Mouse (Mus musculus): ENCODE measurements around the gene Rassf2. TPM values are rescaled to one million over a fixed set of nuclear protein-coding genes. Genes with fewer than 3 reads are reported as not detected.

The Rassf2 gene
- polyA plus RNA-seq, 1 experiment from 2014 or later, result 17.9 TPM

GRCm38 (mm10) chr2:131992487-131992886 lies 37.6 kb downstream of the Rassf2 start:
- no peak for ATAC-seq
- WGBS, result 78% methylated on average over 2 of the region's 2 CpGs
- H3K9me3 ChIP-seq (replicated peaks; ENCODE audit: control insufficient read depth, low read length), result no peaks in the 10 kb centered on the region
- H3K4me3 ChIP-seq (ENCODE audit: low read depth, low read length), result no peak overlapping the region
- no peak overlapping the region for H3K4me2 ChIP-seq (ENCODE audit: low read length)
- no peak overlapping the region for H3K9ac ChIP-seq (ENCODE audit: low read length)
- no peak for DNase-seq (ENCODE audit: low spot score)
- H3K36me3 ChIP-seq (ENCODE audit: control insufficient read depth, insufficient read depth, low read length), result peaks cover 25% of the 10 kb centered on the region
- H3K27ac ChIP-seq (ENCODE audit: low read depth, low read length), result no peak overlapping the region
- no peaks in the 10 kb centered on the region for H3K27me3 ChIP-seq (replicated peaks; ENCODE audit: control insufficient read depth, insufficient read depth, low read length)
- H3K4me1 ChIP-seq (ENCODE audit: control insufficient read depth, insufficient read depth, low read length), result peaks cover 11% of the 10 kb centered on the region

GRCm38 (mm10) chr2:131988550-131988949 lies 41.5 kb downstream of the Rassf2 start:
- DNase-seq (ENCODE audit: low spot score) (no peak), ATAC-seq (no peak)
- Histone ChIP-seq H3K36me3 (ENCODE audit: control insufficient read depth, insufficient read depth, low read length) (no peaks in the 10 kb centered on the region), H3K9me3 (replicated peaks; ENCODE audit: control insufficient read depth, low read length) (no peaks in the 10 kb centered on the region), H3K27ac (ENCODE audit: low read depth, low read length) (no peak overlapping the region), H3K4me1 (ENCODE audit: control insufficient read depth, insufficient read depth, low read length) (peaks cover 3% of the 10 kb centered on the region), H3K4me2 (ENCODE audit: low read length) (no peak overlapping the region), H3K9ac (ENCODE audit: low read length) (no peak overlapping the region), H3K4me3 (ENCODE audit: low read depth, low read length) (no peak overlapping the region), H3K27me3 (replicated peaks; ENCODE audit: control insufficient read depth, insufficient read depth, low read length) (no peaks in the 10 kb centered on the region)
- 74% methylated on average over 2 of the region's 2 CpGs for WGBS

- H3K9me3 ChIP-seq (replicated peaks; ENCODE audit: control insufficient read depth, low read length), result no peaks in the 10 kb centered on the region
- no peaks in the 10 kb centered on the region for H3K27me3 ChIP-seq (replicated peaks; ENCODE audit: control insufficient read depth, insufficient read depth, low read length)
- no peaks in the 10 kb centered on the region for H3K36me3 ChIP-seq (ENCODE audit: control insufficient read depth, insufficient read depth, low read length)
- no peak overlapping the region for H3K4me2 ChIP-seq (ENCODE audit: low read length)
- H3K4me1 ChIP-seq (ENCODE audit: control insufficient read depth, insufficient read depth, low read length), result no peaks in the 10 kb centered on the region
- H3K27ac ChIP-seq (ENCODE audit: low read depth, low read length), result no peak overlapping the region
- DNase-seq (ENCODE audit: low spot score), result no peak
- ATAC-seq, result no peak
- no peak overlapping the region for H3K9ac ChIP-seq (ENCODE audit: low read length)
- H3K4me3 ChIP-seq (ENCODE audit: low read depth, low read length), result no peak overlapping the region
- WGBS, result 44% methylated on average over 3 of the region's 3 CpGs
Observed at GRCm38 (mm10) chr2:131987950-131988349, 42.1 kb downstream of the Rassf2 start.

- Histone ChIP-seq H3K9me3 (replicated peaks; ENCODE audit: control insufficient read depth, low read length) (no peaks in the 10 kb centered on the region), H3K4me2 (ENCODE audit: low read length) (no peak overlapping the region), H3K27me3 (replicated peaks; ENCODE audit: control insufficient read depth, insufficient read depth, low read length) (no peaks in the 10 kb centered on the region), H3K27ac (ENCODE audit: low read depth, low read length) (no peak overlapping the region), H3K4me3 (ENCODE audit: low read depth, low read length) (no peak overlapping the region), H3K9ac (ENCODE audit: low read length) (no peak overlapping the region), H3K4me1 (ENCODE audit: control insufficient read depth, insufficient read depth, low read length) (no peaks in the 10 kb centered on the region), H3K36me3 (ENCODE audit: control insufficient read depth, insufficient read depth, low read length) (no peaks in the 10 kb centered on the region)
- 16% methylated on average over 6 of the region's 6 CpGs for WGBS
- ATAC-seq, result peak; percentile 89
- peak; percentile 86 for DNase-seq (ENCODE audit: low spot score)
Observed at GRCm38 (mm10) chr2:131982546-131983196, 47.4 kb downstream of the Rassf2 start.

- no peaks in the 10 kb centered on the region for H3K36me3 ChIP-seq (ENCODE audit: control insufficient read depth, insufficient read depth, low read length)
- no peaks in the 10 kb centered on the region for H3K9me3 ChIP-seq (replicated peaks; ENCODE audit: control insufficient read depth, low read length)
- no peak overlapping the region for H3K9ac ChIP-seq (ENCODE audit: low read length)
- no peak for DNase-seq (ENCODE audit: low spot score)
- H3K4me2 ChIP-seq (ENCODE audit: low read length), result no peak overlapping the region
- no peaks in the 10 kb centered on the region for H3K27me3 ChIP-seq (replicated peaks; ENCODE audit: control insufficient read depth, insufficient read depth, low read length)
- no peak overlapping the region for H3K4me3 ChIP-seq (ENCODE audit: low read depth, low read length)
- no peak overlapping the region for H3K27ac ChIP-seq (ENCODE audit: low read depth, low read length)
- ATAC-seq, result no peak
- H3K4me1 ChIP-seq (ENCODE audit: control insufficient read depth, insufficient read depth, low read length), result no peaks in the 10 kb centered on the region
- 45% methylated on average over 9 of the region's 9 CpGs for WGBS
Observed at GRCm38 (mm10) chr2:131980866-131981265, 49.2 kb downstream of the Rassf2 start.

- Histone ChIP-seq H3K4me1 (ENCODE audit: control insufficient read depth, insufficient read depth, low read length) (no peaks in the 10 kb centered on the region), H3K4me2 (ENCODE audit: low read length) (no peak overlapping the region), H3K9ac (ENCODE audit: low read length) (no peak overlapping the region), H3K9me3 (replicated peaks; ENCODE audit: control insufficient read depth, low read length) (no peaks in the 10 kb centered on the region), H3K27ac (ENCODE audit: low read depth, low read length) (no peak overlapping the region), H3K4me3 (ENCODE audit: low read depth, low read length) (no peak overlapping the region), H3K36me3 (ENCODE audit: control insufficient read depth, insufficient read depth, low read length) (no peaks in the 10 kb centered on the region), H3K27me3 (replicated peaks; ENCODE audit: control insufficient read depth, insufficient read depth, low read length) (no peaks in the 10 kb centered on the region)
- WGBS, result 81% methylated on average over 3 of the region's 3 CpGs
- no peak for DNase-seq (ENCODE audit: low spot score)
- ATAC-seq, result no peak
Observed at GRCm38 (mm10) chr2:131976663-131977062, 53.4 kb downstream of the Rassf2 start.

- H3K4me1 ChIP-seq (ENCODE audit: control insufficient read depth, insufficient read depth, low read length), result no peaks in the 10 kb centered on the region
- no peaks in the 10 kb centered on the region for H3K27me3 ChIP-seq (replicated peaks; ENCODE audit: control insufficient read depth, insufficient read depth, low read length)
- H3K9ac ChIP-seq (ENCODE audit: low read length), result no peak overlapping the region
- no peak overlapping the region for H3K4me3 ChIP-seq (ENCODE audit: low read depth, low read length)
- H3K36me3 ChIP-seq (ENCODE audit: control insufficient read depth, insufficient read depth, low read length), result no peaks in the 10 kb centered on the region
- DNase-seq (ENCODE audit: low spot score) (no peak), ATAC-seq (no peak)
- no peak overlapping the region for H3K4me2 ChIP-seq (ENCODE audit: low read length)
- no peaks in the 10 kb centered on the region for H3K9me3 ChIP-seq (replicated peaks; ENCODE audit: control insufficient read depth, low read length)
- no peak overlapping the region for H3K27ac ChIP-seq (ENCODE audit: low read depth, low read length)
- WGBS, result 81% methylated on average over 4 of the region's 4 CpGs
Observed at GRCm38 (mm10) chr2:131971098-131971497, 59.0 kb downstream of the Rassf2 start.

GRCm38 (mm10) chr2:131970597-131970996 lies 59.5 kb downstream of the Rassf2 start:
- H3K27ac ChIP-seq (ENCODE audit: low read depth, low read length), result no peak overlapping the region
- H3K4me1 ChIP-seq (ENCODE audit: control insufficient read depth, insufficient read depth, low read length), result no peaks in the 10 kb centered on the region
- ATAC-seq, result no peak
- H3K4me3 ChIP-seq (ENCODE audit: low read depth, low read length), result no peak overlapping the region
- H3K27me3 ChIP-seq (replicated peaks; ENCODE audit: control insufficient read depth, insufficient read depth, low read length), result no peaks in the 10 kb centered on the region
- no peaks in the 10 kb centered on the region for H3K9me3 ChIP-seq (replicated peaks; ENCODE audit: control insufficient read depth, low read length)
- no peaks in the 10 kb centered on the region for H3K36me3 ChIP-seq (ENCODE audit: control insufficient read depth, insufficient read depth, low read length)
- H3K4me2 ChIP-seq (ENCODE audit: low read length), result no peak overlapping the region
- WGBS, result 96% methylated on average over 2 of the region's 2 CpGs
- no peak overlapping the region for H3K9ac ChIP-seq (ENCODE audit: low read length)
- DNase-seq (ENCODE audit: low spot score), result no peak

- Histone ChIP-seq H3K9me3 (replicated peaks; ENCODE audit: control insufficient read depth, low read length) (no peaks in the 10 kb centered on the region), H3K9ac (ENCODE audit: low read length) (no peak overlapping the region), H3K4me1 (ENCODE audit: control insufficient read depth, insufficient read depth, low read length) (no peaks in the 10 kb centered on the region), H3K4me3 (ENCODE audit: low read depth, low read length) (no peak overlapping the region), H3K27ac (ENCODE audit: low read depth, low read length) (no peak overlapping the region), H3K36me3 (ENCODE audit: control insufficient read depth, insufficient read depth, low read length) (no peaks in the 10 kb centered on the region), H3K27me3 (replicated peaks; ENCODE audit: control insufficient read depth, insufficient read depth, low read length) (no peaks in the 10 kb centered on the region), H3K4me2 (ENCODE audit: low read length) (no peak overlapping the region)
- DNase-seq (ENCODE audit: low spot score) (no peak), ATAC-seq (no peak)
- 83% methylated on average over 2 of the region's 2 CpGs for WGBS
Observed at GRCm38 (mm10) chr2:131961671-131962070, 68.4 kb downstream of the Rassf2 start.
